Mouse (Mus musculus) megakaryocyte, embryonic 14.5 days (primary cell): Measurements from ENCODE around the gene 1810049J17Rik.

Experiments used
- FLI1 ChIP-seq: IDR thresholded peaks from 2 replicates; pipeline ENCODE4 v1.6.1; 2012; ENCODE audit warnings: low read length, inconsistent platforms, mixed read lengths
- GATA1 ChIP-seq: IDR thresholded peaks from 3 replicates; pipeline ENCODE4 v1.6.1; 2012; ENCODE audit warnings: mixed read lengths, low read length, inconsistent platforms, borderline replicate concordance

GRCm38 (mm10) chr15:12351470-12351869 is 29.8 kb upstream of the 1810049J17Rik start:
- no peak for TF ChIP-seq GATA1
- no peak for TF ChIP-seq FLI1
